Mouse (Mus musculus) CD4-positive, CD25-positive, alpha-beta regulatory T cell, adult 4 months (primary cell): ENCODE results near the gene Arv1. TPM values are rescaled to one million over a fixed set of nuclear protein-coding genes. Genes with fewer than 3 reads are reported as not detected.

Experiments
- ATAC-seq: one replicate; pipeline ENCODE4 v1.8.0; 2017
- polyA plus RNA-seq, 2 experiments: library from polyadenylated mRNA; unstranded; fragments of 100-300 nt; shearing (Covaris generic); gene quantifications; one replicate each; pipeline ENCODE4 v1.2.1; 2017

Arv1 gene
- 10 to 100 TPM; 13.1 to 18.7 TPM for polyA plus RNA-seq

GRCm38 (mm10) chr8:124721862-124722515 lies at the start of gene Arv1, which contains the start of gene Ttc13:
Arv1 (plus strand) TSS chr8:124722139.
Ttc13 (minus strand) TSS chr8:124721983.
- ATAC-seq = peak; percentile 96

GRCm38 (mm10) chr8:124672345-124672744 lies 49.6 kb upstream of the Arv1 start:
- no peak for ATAC-seq

GRCm38 (mm10) chr8:124676661-124677060 lies 45.3 kb upstream of the Arv1 start:
- no peak for ATAC-seq

GRCm38 (mm10) chr8:124677078-124677477 lies 44.9 kb upstream of the Arv1 start:
- no peak for ATAC-seq

- ATAC-seq = peak; percentile 48
These were observed 44.5 kb upstream of the Arv1 start for GRCm38 (mm10) chr8:124677486-124677885.

GRCm38 (mm10) chr8:124678246-124678645 lies 43.7 kb upstream of the Arv1 start:
- no peak for ATAC-seq

GRCm38 (mm10) chr8:124681077-124681791 lies 40.7 kb upstream of the Arv1 start:
- peak; percentile 72 for ATAC-seq

GRCm38 (mm10) chr8:124681792-124682157 lies 40.2 kb upstream of the Arv1 start:
- peak; percentile 35 for ATAC-seq

GRCm38 (mm10) chr8:124682218-124682617 lies 39.7 kb upstream of the Arv1 start:
- ATAC-seq = no peak

- ATAC-seq = no peak
These were observed 33.0 kb upstream of the Arv1 start for GRCm38 (mm10) chr8:124688899-124689298.

- no peak for ATAC-seq
These were observed 30.2 kb upstream of the Arv1 start for GRCm38 (mm10) chr8:124691706-124692105.

- ATAC-seq = no peak
These were observed 26.4 kb upstream of the Arv1 start for GRCm38 (mm10) chr8:124695424-124696100.

GRCm38 (mm10) chr8:124700271-124700670 lies 21.7 kb upstream of the Arv1 start:
- ATAC-seq = no peak

- ATAC-seq = peak; percentile 90
These were observed 20.9 kb upstream of the Arv1 start for GRCm38 (mm10) chr8:124701023-124701422.

GRCm38 (mm10) chr8:124702183-124702582 lies 19.8 kb upstream of the Arv1 start:
- no peak for ATAC-seq

- ATAC-seq = peak; percentile 44
These were observed 18.4 kb upstream of the Arv1 start for GRCm38 (mm10) chr8:124703526-124703925.

GRCm38 (mm10) chr8:124704376-124704775 lies 17.6 kb upstream of the Arv1 start:
- no peak for ATAC-seq

- ATAC-seq = no peak
These were observed 16.1 kb upstream of the Arv1 start for GRCm38 (mm10) chr8:124705823-124706222.

- ATAC-seq = no peak
These were observed 8.7 kb upstream of the Arv1 start for GRCm38 (mm10) chr8:124713207-124713606.

GRCm38 (mm10) chr8:124715736-124716135 lies 6.2 kb upstream of the Arv1 start:
- ATAC-seq = no peak

- no peak for ATAC-seq
These were observed 1.8 kb upstream of the Arv1 start for GRCm38 (mm10) chr8:124720133-124720532.

GRCm38 (mm10) chr8:124720938-124721861 lies 739 bp upstream of the Arv1 start:
- ATAC-seq = peak; percentile 1
